In the genomic region with DNA sequence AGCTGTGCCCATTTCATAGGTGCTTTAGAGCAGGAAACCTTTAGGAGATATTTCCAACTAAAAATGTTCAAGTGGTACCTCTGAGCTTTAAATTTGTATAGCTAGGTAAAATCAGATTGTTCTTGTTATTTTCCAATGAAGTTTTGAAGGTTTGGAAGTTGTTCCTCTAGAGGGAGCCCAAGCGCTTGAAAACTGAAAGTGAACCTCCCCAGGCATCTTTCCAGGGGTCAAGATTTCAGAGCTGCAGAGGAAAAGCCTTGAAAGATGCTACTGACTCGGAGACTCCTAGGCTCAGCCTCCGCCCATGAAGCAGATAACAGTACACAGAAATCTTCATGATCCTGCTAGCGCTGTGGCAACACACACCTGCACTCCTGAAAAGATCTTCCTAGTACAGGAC, we compare ENCODE assay signal across 8 mouse cellular contexts. TPM values are rescaled to one million over a fixed set of nuclear protein-coding genes. Genes with fewer than 3 reads are reported as not detected.
DNase-seq lines count a peak whose midpoint lies in the region; ATAC-seq and TF ChIP-seq lines count a peak whose summit lies in the region.
"Had no signal": no experiment of that assay in that cellular context is flagged by ENCODE, and none has a peak within 500 bp of the region (broad histone marks: within the 10 kb centered on the region; RNA-seq: fewer than 3 reads in every experiment).

No protein-coding gene starts in this region.

- no peak overlapping the region for H3K4me2 ChIP-seq in embryonic facial prominence, embryonic 11.5 days (ENCODE audit: low read depth, low read length)
- H3K4me2 ChIP-seq in limb, embryonic 14.5 days (replicated peaks; ENCODE audit: low read depth, low read length, severe bottlenecking): no peak overlapping the region

- no peaks in the 10 kb centered on the region for H3K36me3 ChIP-seq in kidney, adult 2 months (ENCODE audit: control insufficient read depth, insufficient read depth, low read length)
- no peaks in the 10 kb centered on the region for H3K36me3 ChIP-seq in embryonic facial prominence, embryonic 11.5 days (replicated peaks; ENCODE audit: control insufficient read depth, insufficient read depth, low read depth, low read length)
- no peaks in the 10 kb centered on the region for H3K36me3 ChIP-seq in limb, embryonic 14.5 days (ENCODE audit: control insufficient read depth, insufficient read depth, low read length)

- TF ChIP-seq CTCF in kidney, adult 2 months (conservative IDR thresholded peaks at IDR 0.05; ENCODE audit: insufficient read depth, insufficient read length, low read depth, low read length): peak; percentile 28; the same call in 1 of the 2 replicates

- H3K4me3 ChIP-seq in kidney, adult 2 months (ENCODE audit: insufficient read depth, low read depth, low read length): no peak overlapping the region
- no peak overlapping the region for H3K4me3 ChIP-seq in embryonic facial prominence, embryonic 11.5 days (ENCODE audit: low read depth, low read length)
- no peak overlapping the region for H3K4me3 ChIP-seq in limb, embryonic 14.5 days (replicated peaks; ENCODE audit: low read length)
- H3K4me3 ChIP-seq: erythroblast, embryonic 14.5 days had no signal

- H3K27ac ChIP-seq in kidney, adult 2 months (ENCODE audit: insufficient read depth, low read depth, low read length): no peak overlapping the region
- no peak overlapping the region for H3K27ac ChIP-seq in embryonic facial prominence, embryonic 11.5 days (replicated peaks; ENCODE audit: low read depth, low read length)
- no peak overlapping the region for H3K27ac ChIP-seq in limb, embryonic 14.5 days (replicated peaks; ENCODE audit: low read depth, low read length)

- 9% methylated on average over 4 of the region's 4 CpGs for WGBS in kidney, adult 2 months
- 11% methylated on average over 4 of the region's 4 CpGs for WGBS in embryonic facial prominence, embryonic 11.5 days
- 8% methylated on average over 4 of the region's 4 CpGs for WGBS in limb, embryonic 14.5 days

- no peak for TF ChIP-seq POLR2A in kidney, adult 2 months (IDR thresholded peaks at IDR 0.05; ENCODE audit: low read depth, low read length)
- TF ChIP-seq POLR2A in limb, embryonic 14.5 days (IDR thresholded peaks at IDR 0.05; ENCODE audit: borderline replicate concordance, extremely low read depth, insufficient read depth, insufficient read length): no peak

- no peaks in the 10 kb centered on the region for H3K9me3 ChIP-seq in embryonic facial prominence, embryonic 11.5 days (replicated peaks; ENCODE audit: control insufficient read depth, low read length)
- no peaks in the 10 kb centered on the region for H3K9me3 ChIP-seq in limb, embryonic 14.5 days (ENCODE audit: control insufficient read depth, low read length)

- H3K4me1 ChIP-seq in kidney, adult 2 months (ENCODE audit: control insufficient read depth, insufficient read depth, low read length): no peaks in the 10 kb centered on the region
- H3K4me1 ChIP-seq in embryonic facial prominence, embryonic 11.5 days (ENCODE audit: control insufficient read depth, insufficient read depth, low read length): no peaks in the 10 kb centered on the region
- no peaks in the 10 kb centered on the region for H3K4me1 ChIP-seq in limb, embryonic 14.5 days (ENCODE audit: control insufficient read depth, insufficient read depth, low read length)

- ATAC-seq in embryonic facial prominence, embryonic 11.5 days (replicated peaks; ENCODE audit: insufficient number of reproducible peaks, low FRiP score, low TSS enrichment, low read depth): no peak
- ATAC-seq in limb, embryonic 14.5 days (ENCODE audit: low FRiP score, low read depth): no peak

- DNase-seq in kidney, adult 2 months: peak; percentile 67
- no peak for DNase-seq in kidney, adult 18-20 months
- DNase-seq in A20 (ENCODE audit: low read depth, low spot score): peak; percentile 55
- DNase-seq in CD4-positive, CD25-positive, alpha-beta regulatory T cell, adult 2 months (ENCODE audit: low read depth, low spot score): peak; percentile 73
- peak; percentile 66 for DNase-seq in embryonic facial prominence, embryonic 11.5 days (ENCODE audit: low spot score)
- DNase-seq in limb, embryonic 14.5 days (ENCODE audit: low spot score): peak; percentile 44
- peak; percentile 52 for DNase-seq in thymus, postnatal 0 days (ENCODE audit: low spot score)

- H3K27me3 ChIP-seq in kidney, adult 2 months (replicated peaks; ENCODE audit: control insufficient read depth, insufficient read depth, low read length): no peaks in the 10 kb centered on the region
- H3K27me3 ChIP-seq in embryonic facial prominence, embryonic 11.5 days (ENCODE audit: control insufficient read depth, insufficient read depth, low read length): no peaks in the 10 kb centered on the region
- H3K27me3 ChIP-seq in limb, embryonic 14.5 days (ENCODE audit: control insufficient read depth, insufficient read depth, low read length): no peaks in the 10 kb centered on the region

- H3K9ac ChIP-seq in embryonic facial prominence, embryonic 11.5 days (replicated peaks; ENCODE audit: low read length): no peak overlapping the region
- H3K9ac ChIP-seq in limb, embryonic 14.5 days (ENCODE audit: low read depth, low read length, severe bottlenecking): no peak overlapping the region

RNA-seq across cellular contexts. Expression of a gene that starts 6.5 kb away (rescaled TPM):
- 0.52 and 0.65 TPM in 2 replicates for polyA plus RNA-seq in kidney, adult 2 months (2012; rRNA removed)
- polyA plus RNA-seq in embryonic facial prominence, embryonic 11.5 days (2014; fragmentation: Nextera tagmentation; extraction: Ambion mirVana): 0.29 and 0.56 TPM in 2 replicates
- polyA plus RNA-seq in limb, embryonic 14.5 days (2012; rRNA removed): 0.50 and 0.85 TPM in 2 replicates
- polyA plus RNA-seq in limb, embryonic 14.5 days (2014; fragmentation: Nextera tagmentation; extraction: Ambion mirVana): 0.54 and 1.1 TPM in 2 replicates
- polyA plus RNA-seq in thymus, postnatal 0 days (2015; fragmentation: Nextera tagmentation; extraction: Ambion mirVana): 0.58 and 0.79 TPM in 2 replicates
